ENCODE assay signal across 14 mouse cellular contexts in the genomic region with DNA sequence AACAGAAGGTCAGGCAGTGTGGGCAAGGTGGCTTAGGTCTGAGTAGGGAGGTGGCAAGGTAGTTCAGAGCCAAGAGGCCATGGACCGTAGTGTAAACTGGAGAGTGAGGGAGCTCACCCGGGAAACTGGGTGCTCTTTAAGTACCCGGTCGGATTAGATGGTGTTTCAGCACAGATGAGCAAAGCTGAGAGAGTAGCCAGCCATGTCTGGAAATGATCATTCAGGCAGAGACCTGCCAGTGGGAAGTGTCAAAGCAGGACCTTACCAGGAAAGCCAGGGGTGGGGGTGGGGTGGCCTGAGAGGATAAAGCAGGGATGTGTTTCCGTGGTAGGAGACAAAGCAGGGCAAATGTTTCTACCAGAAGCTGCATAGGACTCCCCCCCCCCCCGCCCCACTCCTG.
"Had no signal": no experiment of that assay in that cellular context is flagged by ENCODE, and none has a peak within 500 bp of the region (broad histone marks: within the 10 kb centered on the region; RNA-seq: fewer than 3 reads in every experiment).

No protein-coding gene starts in this region.

- H3K4me3 ChIP-seq: liver, embryonic 13.5 days; lung, embryonic 15.5 days; megakaryocyte, embryonic 14.5 days; midbrain, embryonic 12.5 days; neural tube, embryonic 13.5 days had no signal

- H3K4me1 ChIP-seq: liver, embryonic 13.5 days; lung, embryonic 15.5 days; midbrain, embryonic 12.5 days; neural tube, embryonic 13.5 days had no signal

- H3K27me3 ChIP-seq: liver, embryonic 13.5 days; lung, embryonic 15.5 days; neural tube, embryonic 13.5 days had no signal

- H3K9me3 ChIP-seq: liver, embryonic 13.5 days; lung, embryonic 15.5 days; midbrain, embryonic 12.5 days; neural tube, embryonic 13.5 days had no signal

- H3K27ac ChIP-seq: liver, embryonic 13.5 days; lung, embryonic 15.5 days; macrophage; midbrain, embryonic 12.5 days; neural tube, embryonic 13.5 days had no signal

- H3K36me3 ChIP-seq: liver, embryonic 13.5 days; lung, embryonic 15.5 days; midbrain, embryonic 12.5 days; neural tube, embryonic 13.5 days had no signal

- DNase-seq: kidney, adult 8-10 months; kidney, postnatal 36 days; left cerebral cortex, postnatal 4 days; liver; liver, embryonic 13.5 days; liver, postnatal 0 days; lung, postnatal 14 days; retina, postnatal 1 day; thymus, postnatal 36 days had no signal
